Mouse (Mus musculus) embryonic facial prominence, embryonic 15.5 days (tissue): ENCODE results near the gene Pnpla1. TPM values are rescaled to one million over a fixed set of nuclear protein-coding genes. Genes with fewer than 3 reads are reported as not detected.

Experiments
- ATAC-seq: fragments of 200-750 bp; cut with Nextera tagmentation; 2 replicates; pipeline ENCODE4 v1.8.0; 2017; ENCODE audit warnings: low read depth, moderate TSS enrichment; ENCODE audit not compliant: insufficient number of reproducible peaks, low FRiP score, low TSS enrichment
- H3K27ac ChIP-seq: fragments of 300-500 bp; sonication (generic); replicated peaks from 2 replicates; pipeline ENCODE4 v1.5.1; 2015; ENCODE audit warnings: mild to moderate bottlenecking, inconsistent platforms
- H3K27me3 ChIP-seq: fragments of 300-500 bp; sonication (generic); 2 replicates; pipeline ENCODE4 v1.6.1; 2015; ENCODE audit warnings: inconsistent platforms
- H3K36me3 ChIP-seq: fragments of 300-500 bp; sonication (generic); 2 replicates; pipeline ENCODE4 v1.6.1; 2015; ENCODE audit warnings: mild to moderate bottlenecking, inconsistent platforms
- H3K4me1 ChIP-seq: fragments of 300-500 bp; sonication (generic); 2 replicates; pipeline ENCODE4 v1.6.1; 2015; ENCODE audit warnings: inconsistent platforms
- H3K4me2 ChIP-seq: fragments of 300-500 bp; sonication (generic); replicated peaks from 2 replicates; pipeline ENCODE4 v1.6.1; 2015; ENCODE audit warnings: mild to moderate bottlenecking, inconsistent platforms
- H3K4me3 ChIP-seq: fragments of 300-500 bp; sonication (generic); replicated peaks from 2 replicates; pipeline ENCODE4 v1.5.1; 2015; ENCODE audit warnings: mild to moderate bottlenecking, inconsistent platforms
- H3K9ac ChIP-seq: fragments of 300-500 bp; sonication (generic); 2 replicates; pipeline ENCODE4 v1.6.1; 2015; ENCODE audit warnings: inconsistent platforms
- H3K9me3 ChIP-seq: fragments of 300-500 bp; sonication (generic); replicated peaks from 2 replicates; pipeline ENCODE4 v1.6.1; 2016; ENCODE audit warnings: inconsistent platforms
- WGBS: fragments of 180-500 bp; shearing (Covaris S2); methylation state at CpG from one replicate; pipeline ENCODE4 v1.1.7; 2015; 5-methylcytosine and 5-hydroxymethylcytosine counted together
- polyA plus RNA-seq: library from polyadenylated mRNA; unstranded; fragments of >200 nt; fragmentation: Nextera tagmentation; extraction: Ambion mirVana; gene quantifications from 2 replicates; pipeline ENCODE4 v1.2.1, GENCODE M21; 2015

Pnpla1 gene
- polyA plus RNA-seq, 1 experiment from 2014 or later = 7.9 TPM

DNA sequence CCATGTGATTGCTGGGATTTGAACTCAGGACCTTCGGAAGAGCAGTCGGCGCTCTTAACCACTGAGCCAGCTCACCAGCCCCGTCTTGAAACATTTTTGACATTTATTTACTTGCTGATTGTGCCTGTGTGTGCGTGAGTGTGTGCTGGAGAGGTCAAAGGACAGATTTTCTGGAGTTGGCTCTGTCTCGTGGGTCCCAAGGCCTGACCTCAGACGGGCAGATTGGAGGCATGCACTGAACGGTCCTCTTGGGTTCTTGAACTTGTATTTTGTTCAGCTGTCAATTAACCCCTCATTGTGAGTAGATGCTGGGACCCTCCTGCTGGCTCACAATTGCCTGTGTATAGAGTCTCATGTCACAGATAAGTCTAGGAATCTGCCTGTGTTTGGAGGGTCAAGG is 28.1 kb downstream of the Pnpla1 start:
- H3K4me2 ChIP-seq = no peak overlapping the region
- no peaks in the 10 kb centered on the region for H3K36me3 ChIP-seq
- H3K27me3 ChIP-seq = peaks cover 3% of the 10 kb centered on the region; the same call in 1 of the 2 replicates
- H3K9ac ChIP-seq = no peak overlapping the region
- 0 out of 2 replicates have a peak, but pooled peaks cover 3% of the 10 kb centered on the region for H3K4me1 ChIP-seq
- H3K27ac ChIP-seq = no peak overlapping the region
- no peak for ATAC-seq
- H3K4me3 ChIP-seq = no peak overlapping the region
- H3K9me3 ChIP-seq = no peaks in the 10 kb centered on the region
- WGBS = 80% methylated on average over 8 of the region's 8 CpGs

DNA sequence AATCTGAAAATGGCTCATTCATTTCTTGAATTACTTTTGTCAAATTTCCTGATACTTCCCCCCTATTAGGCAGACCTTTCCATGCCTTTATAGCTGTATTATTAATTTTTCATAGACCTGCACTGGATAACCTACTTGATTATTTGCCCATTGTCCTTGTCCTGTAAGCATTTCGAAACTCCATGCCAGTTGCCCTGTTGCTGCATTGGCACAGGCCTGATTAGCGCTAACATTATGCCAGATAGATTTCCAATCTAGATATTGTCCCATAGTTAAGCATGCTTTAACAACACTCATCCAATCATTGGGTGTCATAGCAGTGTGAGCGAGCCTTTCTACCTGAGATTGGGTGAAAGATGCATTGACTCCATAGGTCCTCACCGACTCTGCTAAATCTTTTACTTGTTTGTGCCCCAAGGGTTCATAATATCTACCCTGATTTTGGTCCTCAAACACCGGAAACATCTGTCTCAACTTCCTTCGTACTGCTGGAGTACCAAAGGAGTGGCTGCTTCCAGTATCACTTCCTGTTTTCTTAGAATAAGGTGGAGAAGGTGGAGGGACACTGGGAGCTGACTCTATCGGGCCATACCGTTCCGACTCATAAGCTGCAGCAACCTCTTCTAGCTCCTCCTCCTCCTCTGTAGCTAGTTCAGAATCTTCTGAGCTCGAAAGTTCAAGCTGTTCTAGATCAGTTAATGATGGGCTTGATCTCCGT is 36.0 kb downstream of the Pnpla1 start:
- Histone ChIP-seq H3K36me3 (no peaks in the 10 kb centered on the region), H3K27me3 (no peaks in the 10 kb centered on the region), H3K4me2 (no peak overlapping the region), H3K4me3 (no peak overlapping the region), H3K9me3 (no peaks in the 10 kb centered on the region), H3K27ac (no peak overlapping the region), H3K9ac (no peak overlapping the region), H3K4me1 (0 out of 2 replicates have a peak, but pooled peaks cover 3% of the 10 kb centered on the region)
- ATAC-seq = no peak
- WGBS = 79% methylated on average over 11 of the region's 11 CpGs

DNA sequence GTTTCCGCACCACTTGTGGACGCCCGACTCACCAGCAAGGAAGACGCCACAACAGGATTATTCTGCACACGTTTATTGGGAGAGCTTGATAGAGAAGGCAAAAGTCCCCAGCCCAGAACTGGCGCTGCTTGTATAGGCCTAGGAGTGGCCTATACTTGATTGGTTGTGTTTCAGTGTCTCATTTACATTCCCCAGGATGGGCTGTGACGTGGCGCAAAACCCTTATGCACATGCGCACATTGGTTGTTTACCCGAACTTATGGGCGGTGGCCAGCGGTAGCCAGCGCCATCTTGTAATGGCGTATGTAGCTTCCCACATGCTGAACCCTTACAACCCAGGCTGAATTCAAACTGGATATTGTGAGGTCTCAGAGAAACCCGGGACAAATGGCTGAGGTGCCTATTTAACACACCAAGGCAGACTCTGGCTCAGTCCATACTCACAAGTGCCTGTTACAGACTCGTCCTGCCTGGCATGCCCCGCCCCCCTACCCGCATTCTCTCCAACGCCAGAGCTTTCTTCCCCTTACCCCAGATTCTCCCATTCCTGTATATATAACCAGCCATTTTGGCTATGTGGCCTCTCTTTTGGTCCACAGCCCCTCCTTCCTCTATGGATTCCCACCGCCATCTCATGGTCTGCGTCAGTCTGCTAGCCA is 37.1 kb downstream of the Pnpla1 start:
- WGBS = 93% methylated on average over 21 of the region's 21 CpGs
- no peaks in the 10 kb centered on the region for H3K36me3 ChIP-seq
- H3K27ac ChIP-seq = no peak overlapping the region
- H3K4me2 ChIP-seq = no peak overlapping the region
- H3K9ac ChIP-seq = no peak overlapping the region
- no peaks in the 10 kb centered on the region for H3K27me3 ChIP-seq
- H3K4me1 ChIP-seq = 0 out of 2 replicates have a peak, but pooled peaks cover 3% of the 10 kb centered on the region
- ATAC-seq = no peak
- H3K4me3 ChIP-seq = no peak overlapping the region
- no peaks in the 10 kb centered on the region for H3K9me3 ChIP-seq

DNA sequence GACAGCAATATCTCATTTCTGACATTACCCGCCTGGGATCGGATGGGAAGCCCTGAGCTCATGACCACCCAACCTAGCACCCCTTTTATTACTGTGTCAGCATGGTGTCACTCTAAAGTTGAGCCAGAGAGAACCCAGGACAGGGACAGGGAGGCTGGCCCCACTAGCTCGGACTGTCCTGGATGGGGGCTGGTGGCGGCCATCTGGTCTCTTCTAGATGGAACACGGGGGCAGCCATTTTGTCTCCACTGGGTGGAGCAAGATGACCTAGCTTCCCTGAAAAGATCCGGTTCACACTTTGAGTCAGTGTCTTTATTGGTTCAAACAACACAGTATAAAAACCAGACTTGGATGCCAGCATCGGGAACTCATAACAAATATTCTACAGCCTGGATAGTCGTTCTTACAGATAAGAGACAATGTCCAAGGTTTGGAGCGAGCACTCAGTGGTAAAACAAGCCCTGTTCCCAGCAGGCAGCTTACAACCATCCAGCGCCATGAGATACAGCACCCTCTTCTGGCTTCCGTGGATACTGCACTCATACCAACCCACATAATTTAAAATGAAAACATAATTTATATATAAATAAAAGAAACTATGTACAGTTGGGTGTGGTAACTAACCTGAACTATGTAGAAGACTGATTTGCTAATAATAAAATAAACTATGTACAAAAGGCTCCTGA is 38.0 kb downstream of the Pnpla1 start:
- Histone ChIP-seq H3K27ac (no peak overlapping the region), H3K36me3 (no peaks in the 10 kb centered on the region), H3K27me3 (no peaks in the 10 kb centered on the region), H3K4me2 (no peak overlapping the region), H3K9ac (no peak overlapping the region), H3K4me1 (0 out of 2 replicates have a peak, but pooled peaks cover 3% of the 10 kb centered on the region), H3K9me3 (no peaks in the 10 kb centered on the region), H3K4me3 (no peak overlapping the region)
- WGBS = 94% methylated on average over 11 of the region's 11 CpGs
- no peak for ATAC-seq

DNA sequence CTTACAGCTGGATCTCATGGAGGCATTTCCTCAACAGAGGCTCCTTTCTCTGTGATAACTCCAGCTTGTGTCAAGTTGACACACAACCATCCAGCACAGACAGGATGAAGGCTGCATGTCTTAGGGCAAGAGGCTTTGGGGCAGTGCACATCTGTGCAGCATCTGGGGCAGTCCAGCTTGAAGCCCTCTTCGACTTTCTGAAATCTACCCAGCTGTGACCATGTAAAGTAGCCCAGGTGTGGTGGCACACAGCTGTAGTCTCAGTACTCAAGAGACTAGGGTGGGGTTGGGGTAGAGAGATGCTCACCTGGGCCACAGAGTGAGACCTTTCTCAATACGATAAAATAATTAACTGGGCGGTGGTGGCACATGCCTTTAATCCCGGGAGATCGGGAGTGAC is 39.6 kb downstream of the Pnpla1 start:
- no peak for ATAC-seq

DNA sequence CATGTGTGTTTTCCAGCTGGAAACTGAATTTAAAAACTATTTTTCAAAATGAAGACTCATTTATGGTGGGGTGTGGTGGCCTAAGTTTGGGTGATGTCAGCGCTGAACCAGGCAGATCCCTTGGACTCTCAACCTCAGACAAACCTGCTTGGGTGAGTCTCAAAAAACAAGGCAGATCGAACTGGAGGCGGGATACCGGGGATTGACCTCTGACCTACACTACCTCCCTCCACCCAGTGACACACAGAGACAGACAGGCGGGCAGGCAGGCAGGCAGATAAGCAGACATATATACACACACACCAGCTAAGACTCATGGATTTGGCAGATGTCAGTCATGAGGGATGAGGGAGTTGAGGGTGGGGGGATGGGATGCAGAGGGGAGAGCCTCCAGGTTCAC is 40.0 kb downstream of the Pnpla1 start:
- no peaks in the 10 kb centered on the region for H3K27me3 ChIP-seq
- ATAC-seq = no peak
- H3K4me1 ChIP-seq = 0 out of 2 replicates have a peak, but pooled peaks cover 3% of the 10 kb centered on the region
- H3K9ac ChIP-seq = no peak overlapping the region
- H3K4me2 ChIP-seq = no peak overlapping the region
- no peak overlapping the region for H3K27ac ChIP-seq
- 54% methylated on average over 5 of the region's 5 CpGs for WGBS
- H3K9me3 ChIP-seq = no peaks in the 10 kb centered on the region
- no peaks in the 10 kb centered on the region for H3K36me3 ChIP-seq
- H3K4me3 ChIP-seq = no peak overlapping the region

More for the DNA sequence above, 39.6 kb downstream of the Pnpla1 start:
- H3K36me3 ChIP-seq = no peaks in the 10 kb centered on the region
- H3K4me2 ChIP-seq = no peak overlapping the region
- WGBS = 61% methylated on average over 5 of the region's 5 CpGs
- no peak overlapping the region for H3K4me3 ChIP-seq
- no peak overlapping the region for H3K9ac ChIP-seq
- H3K27ac ChIP-seq = no peak overlapping the region
- H3K4me1 ChIP-seq = 0 out of 2 replicates have a peak, but pooled peaks cover 3% of the 10 kb centered on the region
- no peaks in the 10 kb centered on the region for H3K27me3 ChIP-seq
- no peaks in the 10 kb centered on the region for H3K9me3 ChIP-seq

DNA sequence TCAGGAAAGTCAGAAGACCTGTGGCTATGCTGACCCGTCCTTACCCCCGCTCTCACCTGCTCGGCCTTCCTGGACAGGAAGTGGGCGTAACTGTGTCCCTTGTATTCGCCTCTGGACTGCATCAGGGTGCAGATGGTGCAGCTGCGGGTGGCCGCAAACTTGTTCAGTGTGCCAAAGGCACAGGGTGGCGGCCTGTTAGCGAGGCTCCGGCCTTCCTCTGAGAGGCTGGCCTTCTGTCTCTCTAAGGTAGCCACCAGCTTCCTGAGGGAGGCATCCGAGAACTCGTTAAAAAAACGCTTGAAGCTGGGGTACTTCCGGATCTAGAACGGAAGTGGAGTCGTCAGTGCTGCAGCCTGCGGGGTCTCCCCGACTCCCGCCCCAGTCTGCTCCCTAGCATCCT is 41.2 kb downstream of the Pnpla1 start:
- Histone ChIP-seq H3K4me1 (0 out of 2 replicates have a peak, but pooled peaks cover 4% of the 10 kb centered on the region), H3K9me3 (no peaks in the 10 kb centered on the region), H3K4me2 (no peak overlapping the region), H3K27ac (no peak overlapping the region), H3K36me3 (no peaks in the 10 kb centered on the region), H3K9ac (no peak overlapping the region), H3K4me3 (no peak overlapping the region), H3K27me3 (no peaks in the 10 kb centered on the region)
- WGBS = 75% methylated on average over 19 of the region's 19 CpGs
- ATAC-seq = no peak

DNA sequence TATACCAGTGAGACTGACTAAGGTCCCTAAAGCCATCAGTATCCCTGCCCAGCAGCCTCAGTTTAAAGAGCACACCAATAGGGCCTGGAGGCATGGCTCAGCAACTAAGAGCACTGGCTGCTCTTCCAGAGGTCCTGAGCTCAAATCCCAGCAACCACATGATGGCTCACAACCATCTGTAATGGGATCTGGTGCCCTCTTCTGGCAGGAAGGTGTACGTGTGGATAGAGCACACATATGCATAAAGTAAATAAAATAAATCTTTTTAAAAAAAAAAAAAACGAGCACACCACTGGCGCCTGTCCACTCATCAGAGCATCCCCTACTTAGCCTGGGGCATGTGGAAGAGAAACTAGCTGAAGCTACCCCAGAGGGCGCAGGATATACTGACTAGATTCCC is 43.3 kb downstream of the Pnpla1 start:
- Histone ChIP-seq H3K27ac (no peak overlapping the region), H3K9ac (no peak overlapping the region), H3K4me2 (no peak overlapping the region), H3K4me3 (no peak overlapping the region), H3K9me3 (no peaks in the 10 kb centered on the region), H3K36me3 (no peaks in the 10 kb centered on the region), H3K27me3 (no peaks in the 10 kb centered on the region), H3K4me1 (peaks cover 15% of the 10 kb centered on the region; the same call in 1 of the 2 replicates)
- no peak for ATAC-seq
- WGBS = 61% methylated on average over 4 of the region's 4 CpGs

DNA sequence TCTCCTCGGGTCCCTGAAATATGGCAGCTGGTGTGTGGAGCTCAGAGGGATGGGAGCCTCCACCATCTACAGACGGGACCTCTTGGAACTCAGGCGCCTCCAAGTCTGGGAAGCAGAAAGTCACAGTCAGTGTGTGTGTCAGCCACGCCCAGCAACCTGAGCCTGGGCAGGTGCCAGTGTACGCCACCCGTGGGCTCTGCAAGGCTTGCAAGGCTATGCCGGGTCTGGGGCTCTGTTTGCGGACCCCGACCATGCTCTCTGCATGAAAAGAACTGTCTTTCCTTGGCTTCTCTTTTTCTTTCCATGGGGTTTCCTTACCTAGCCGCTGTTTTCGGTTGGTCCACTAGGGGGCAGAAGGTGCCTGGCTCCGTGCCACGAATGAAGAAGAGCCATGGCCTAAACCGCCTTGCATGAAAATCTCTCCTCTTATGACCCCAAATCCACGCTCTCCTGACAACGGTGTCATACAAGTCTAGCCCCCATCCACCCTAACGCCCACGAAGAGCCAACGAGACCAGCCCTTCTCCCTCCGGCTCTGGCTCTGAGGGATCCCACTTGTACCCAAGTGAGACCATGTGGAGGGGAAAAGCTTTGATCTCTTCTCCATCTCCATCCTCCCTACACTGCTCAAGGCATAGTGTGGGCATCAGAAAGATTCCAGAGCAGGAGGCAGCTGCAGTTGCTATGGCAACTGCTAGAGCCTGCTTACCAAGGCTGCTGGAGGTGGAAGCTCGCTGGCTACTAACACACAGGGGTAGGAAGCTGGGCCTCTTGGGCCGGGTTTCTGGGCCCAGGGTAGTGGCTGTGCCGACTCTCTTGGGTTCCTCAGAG is 46.5 kb downstream of the Pnpla1 start:
- no peaks in the 10 kb centered on the region for H3K9me3 ChIP-seq
- H3K4me2 ChIP-seq = no peak overlapping the region
- no peak overlapping the region for H3K4me3 ChIP-seq
- H3K27ac ChIP-seq = no peak overlapping the region
- 0 out of 2 replicates have a peak, but pooled peaks have one; percentile 13 for ATAC-seq
- H3K36me3 ChIP-seq = no peaks in the 10 kb centered on the region
- H3K9ac ChIP-seq = no peak overlapping the region
- 25% methylated on average over 23 of the region's 23 CpGs for WGBS
- H3K27me3 ChIP-seq = 0 out of 2 replicates have a peak, but pooled peaks cover 6% of the 10 kb centered on the region
- peaks cover 20% of the 10 kb centered on the region for H3K4me1 ChIP-seq

DNA sequence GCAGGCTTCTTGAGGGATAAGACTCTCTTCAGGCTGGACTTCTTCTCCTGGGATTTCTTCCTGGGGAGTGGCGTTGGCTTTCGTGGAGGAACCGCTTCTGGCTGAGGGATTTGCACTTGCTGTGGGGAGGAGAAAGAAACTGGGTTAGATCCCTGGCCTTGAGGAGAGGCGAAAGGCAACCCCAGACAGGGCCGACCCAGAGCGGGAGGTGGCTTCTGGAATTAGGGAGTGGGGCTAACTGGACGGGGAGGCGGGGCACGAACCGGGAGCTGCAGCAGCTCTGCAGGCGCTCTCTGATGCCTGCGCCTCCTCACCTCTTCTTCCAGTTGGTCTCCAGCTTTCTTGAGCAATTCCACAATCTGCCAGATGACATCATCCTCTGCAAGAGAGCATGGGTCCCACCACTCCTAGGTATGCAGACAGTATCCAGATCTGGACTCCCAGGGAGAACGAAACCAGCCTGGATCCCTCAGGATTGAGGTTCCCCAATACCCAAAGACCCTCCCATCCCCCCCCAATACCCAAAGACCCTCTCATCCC is 47.2 kb downstream of the Pnpla1 start:
- no peak overlapping the region for H3K4me2 ChIP-seq
- no peak for ATAC-seq
- H3K9me3 ChIP-seq = no peaks in the 10 kb centered on the region
- peaks cover 11% of the 10 kb centered on the region for H3K27me3 ChIP-seq
- 65% methylated on average over 13 of the region's 13 CpGs for WGBS
- H3K9ac ChIP-seq = no peak overlapping the region
- H3K4me3 ChIP-seq = no peak overlapping the region
- H3K36me3 ChIP-seq = no peaks in the 10 kb centered on the region
- peaks cover 23% of the 10 kb centered on the region for H3K4me1 ChIP-seq
- no peak overlapping the region for H3K27ac ChIP-seq
